Mouse (Mus musculus): Measurements from ENCODE around the gene Ppy.

Gene Ppy

GRCm38 (mm10) chr11:102096887-102097391 is 4.2 kb downstream of the Ppy start:
- in situ Hi-C loops (cut with MboI; ENCODE audit: low pct_unique_long_range_greater_than_20kb in 1 of 2, low sequenced_read_pairs in 2 of 2, unreplicated experiment in 1 of 2) = no loop called here

- in situ Hi-C loops (cut with MboI; ENCODE audit: low pct_unique_long_range_greater_than_20kb in 1 of 2, low sequenced_read_pairs in 2 of 2, unreplicated experiment in 1 of 2) = no loop called here
Observed at GRCm38 (mm10) chr11:102096446-102096845, 4.7 kb downstream of the Ppy start.

DNA sequence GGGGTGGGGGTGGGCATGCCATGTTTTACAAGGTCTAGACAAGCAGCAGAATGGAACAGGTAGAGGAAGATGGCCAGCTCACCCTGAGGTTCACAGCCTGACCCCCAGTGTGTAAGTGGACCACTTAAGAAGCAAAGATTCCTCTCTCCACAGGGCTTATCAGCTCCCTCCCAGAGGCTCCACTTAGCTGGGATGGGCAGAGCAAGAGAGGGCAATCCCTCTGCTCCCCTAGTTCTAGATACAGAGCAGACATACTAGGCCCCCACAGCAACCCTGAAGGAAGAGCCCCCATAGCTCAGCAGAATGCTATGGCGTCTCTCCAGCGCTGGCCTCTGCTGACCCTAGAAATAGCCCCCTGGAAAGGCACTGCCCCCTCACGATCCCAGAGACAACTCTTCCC is 5.4 kb downstream of the Ppy start:
- in situ Hi-C loops (cut with MboI; ENCODE audit: low pct_unique_long_range_greater_than_20kb in 1 of 2, low sequenced_read_pairs in 2 of 2, unreplicated experiment in 1 of 2) = no loop called here

DNA sequence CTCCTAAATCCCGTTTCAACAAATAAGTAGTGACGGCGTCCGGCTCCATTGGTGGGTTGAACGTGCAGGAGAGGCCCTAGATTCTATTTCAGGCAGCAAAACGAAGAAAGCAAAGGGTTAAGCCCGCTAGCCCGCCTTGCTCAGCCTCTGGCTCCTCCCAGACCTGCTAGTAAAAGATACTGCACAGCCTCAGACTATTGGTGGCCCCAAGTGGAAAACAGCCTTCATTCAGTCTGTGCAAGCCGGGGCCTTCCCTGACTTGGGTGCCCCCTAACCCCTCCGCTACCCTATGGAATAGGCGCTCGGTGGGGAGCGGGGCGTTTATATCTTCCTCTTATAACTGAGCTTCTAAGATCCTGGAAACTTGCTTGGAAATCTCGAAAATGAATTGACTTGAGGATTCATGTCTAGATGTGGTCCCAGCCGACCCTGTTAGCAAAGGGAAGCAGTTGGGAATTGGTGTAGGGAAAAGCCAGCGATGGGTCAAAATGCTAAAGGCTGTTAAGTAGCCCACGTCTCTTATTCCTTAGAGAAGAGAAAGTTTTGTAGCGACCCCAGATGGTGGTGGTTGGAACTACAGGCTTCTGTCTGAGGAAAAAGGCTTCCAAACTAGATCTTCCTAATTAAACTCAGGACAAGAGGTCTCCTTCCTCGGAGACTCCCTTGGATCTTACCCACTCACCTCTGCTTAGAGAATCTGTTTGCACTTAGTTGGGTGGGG is 11.9 kb downstream of the Ppy start:
- in situ Hi-C loops (cut with MboI; ENCODE audit: low pct_unique_long_range_greater_than_20kb in 1 of 2, low sequenced_read_pairs in 2 of 2, unreplicated experiment in 1 of 2) = no loop called here

DNA sequence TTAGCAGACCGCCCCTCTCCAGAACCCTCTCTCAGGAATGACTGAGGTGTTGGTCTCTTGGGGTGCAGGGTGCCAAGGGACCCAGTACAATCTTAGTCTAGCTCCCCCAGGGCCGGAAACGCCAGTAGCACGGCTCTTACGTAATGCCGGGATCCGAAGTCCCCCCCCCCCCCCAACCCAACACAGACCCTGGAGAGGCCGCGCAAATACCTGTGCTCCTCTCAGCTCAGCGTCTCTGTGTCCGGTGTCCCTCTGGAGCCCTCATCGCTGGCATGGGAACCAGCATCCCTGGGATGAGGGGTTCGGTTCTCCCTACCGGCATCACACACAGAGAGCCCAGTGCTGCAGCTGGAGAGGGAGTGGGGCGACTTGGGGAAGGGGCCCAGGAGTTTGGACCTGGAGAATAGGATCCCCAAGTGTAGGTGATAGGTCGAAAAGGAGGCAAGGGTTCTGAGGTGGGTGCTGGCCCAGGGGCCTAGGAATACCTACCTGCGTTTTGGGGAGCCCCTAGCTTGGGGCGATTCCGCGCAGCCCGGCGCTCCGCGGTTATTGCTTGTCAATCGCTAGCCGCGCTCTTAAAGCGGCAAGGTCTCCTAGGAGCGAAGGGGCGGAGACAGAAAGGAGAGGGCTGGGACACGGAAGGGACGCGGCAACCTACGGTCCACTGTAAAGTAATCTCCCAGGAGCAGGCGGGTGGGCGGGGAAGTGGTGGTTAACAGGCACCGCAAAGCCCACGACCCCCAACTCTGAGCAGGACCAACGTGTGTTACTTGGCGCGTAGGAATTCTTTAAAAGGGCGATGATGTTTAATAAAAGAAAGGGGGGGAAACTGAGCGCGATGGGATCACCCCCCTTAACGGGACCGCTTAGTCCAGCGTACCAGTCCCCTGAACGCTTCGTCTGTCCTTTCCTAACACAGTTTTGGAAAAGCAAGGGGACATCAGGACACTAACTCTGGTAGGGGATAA is 12.9 kb downstream of the Ppy start, which contains the start of gene Mpp2:
Gene Mpp2 (minus strand): TSS at position 585 of the 968 bp plus-strand sequence.
- in situ Hi-C loops (cut with MboI; ENCODE audit: low pct_unique_long_range_greater_than_20kb in 1 of 2, low sequenced_read_pairs in 2 of 2, unreplicated experiment in 1 of 2) = no loop called here

DNA sequence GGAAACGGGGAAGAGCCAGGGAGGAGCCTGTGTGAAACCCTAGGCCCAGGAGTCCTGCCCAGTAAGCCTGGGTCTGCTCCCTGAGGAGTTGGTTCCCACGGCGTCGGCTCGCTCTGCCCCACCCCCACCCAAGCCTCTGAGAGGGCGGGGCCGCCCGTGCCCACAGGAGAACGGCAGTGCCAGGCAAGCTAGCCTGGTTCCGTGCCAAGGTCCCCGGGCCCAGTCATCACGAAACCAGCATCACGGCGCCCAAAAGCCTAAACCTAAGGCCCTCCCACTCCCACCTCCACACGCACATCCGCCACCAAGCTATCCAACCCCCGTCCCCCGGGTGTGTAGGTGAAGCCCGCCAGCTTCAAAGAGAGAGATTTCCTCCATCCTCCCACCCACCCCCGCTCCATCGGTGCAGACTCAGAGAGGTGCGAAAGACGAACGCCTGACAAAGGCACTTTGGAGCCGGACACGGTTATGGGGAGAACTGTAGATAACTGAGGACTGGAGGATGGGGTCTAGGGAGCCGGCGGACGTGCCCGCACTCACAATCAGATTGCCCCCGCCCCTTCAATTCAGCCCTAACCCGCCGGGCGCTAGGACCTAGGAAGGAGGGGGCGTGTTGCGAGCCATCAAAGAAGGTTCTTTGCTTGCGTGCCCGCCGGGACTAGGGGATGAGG is 13.9 kb downstream of the Ppy start:
- in situ Hi-C loops (cut with MboI; ENCODE audit: low pct_unique_long_range_greater_than_20kb in 1 of 2, low sequenced_read_pairs in 2 of 2, unreplicated experiment in 1 of 2) = no loop called here

GRCm38 (mm10) chr11:102086331-102086730 is 14.8 kb downstream of the Ppy start:
- in situ Hi-C loops (cut with MboI; ENCODE audit: low pct_unique_long_range_greater_than_20kb in 1 of 2, low sequenced_read_pairs in 2 of 2, unreplicated experiment in 1 of 2) = no loop called here

GRCm38 (mm10) chr11:102084159-102084558 is 17.0 kb downstream of the Ppy start:
- in situ Hi-C loops (cut with MboI; ENCODE audit: low pct_unique_long_range_greater_than_20kb in 1 of 2, low sequenced_read_pairs in 2 of 2, unreplicated experiment in 1 of 2) = no loop called here

- in situ Hi-C loops (cut with MboI; ENCODE audit: low pct_unique_long_range_greater_than_20kb in 1 of 2, low sequenced_read_pairs in 2 of 2, unreplicated experiment in 1 of 2) = no loop called here
Observed at GRCm38 (mm10) chr11:102083193-102083592, 17.9 kb downstream of the Ppy start.

DNA sequence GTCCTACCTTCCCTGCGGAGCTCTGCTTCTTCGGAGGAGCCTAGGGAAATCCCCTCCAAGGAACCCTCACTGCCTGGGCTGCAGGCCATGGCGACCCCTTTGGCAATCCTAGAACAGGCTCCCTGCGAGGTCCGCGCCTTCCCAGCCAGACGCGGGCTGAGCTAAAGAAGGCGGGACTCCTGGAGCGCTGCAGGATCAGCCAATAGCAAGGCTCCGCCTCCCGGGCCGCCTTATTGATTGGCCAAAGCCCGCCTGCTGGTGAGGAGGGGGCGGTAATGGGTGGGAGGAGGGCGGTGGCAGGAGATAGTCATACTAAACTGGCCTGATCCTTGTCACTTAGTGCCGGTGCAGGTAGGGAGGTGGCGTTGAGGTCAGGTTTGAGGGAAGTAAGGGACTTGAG is 18.8 kb downstream of the Ppy start:
- in situ Hi-C loops (cut with MboI; ENCODE audit: low pct_unique_long_range_greater_than_20kb in 1 of 2, low sequenced_read_pairs in 2 of 2, unreplicated experiment in 1 of 2) = no loop called here

- in situ Hi-C loops (cut with MboI; ENCODE audit: low pct_unique_long_range_greater_than_20kb in 1 of 2, low sequenced_read_pairs in 2 of 2, unreplicated experiment in 1 of 2) = no loop called here
Observed at GRCm38 (mm10) chr11:102073722-102074121, 27.4 kb downstream of the Ppy start.

DNA sequence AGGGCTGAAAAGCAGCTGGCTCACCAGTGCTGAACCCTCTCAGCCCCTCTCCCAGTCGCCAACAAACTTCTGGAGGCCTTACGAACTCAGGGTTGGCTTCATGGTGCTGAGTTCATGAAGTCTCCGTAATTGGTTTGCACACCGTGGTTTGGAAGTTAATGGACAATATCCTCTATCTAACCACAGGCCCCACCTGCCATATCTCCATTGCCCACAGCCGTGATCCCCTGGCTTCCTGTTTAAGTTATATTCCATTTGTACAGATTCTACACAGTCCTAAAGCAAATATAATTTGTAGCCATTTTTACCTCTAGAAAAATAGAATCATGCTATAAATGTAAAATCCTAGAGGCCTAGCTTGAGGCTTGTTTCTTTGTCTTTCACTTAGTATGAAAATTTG is 28.4 kb downstream of the Ppy start:
- in situ Hi-C loops (cut with MboI; ENCODE audit: low pct_unique_long_range_greater_than_20kb in 1 of 2, low sequenced_read_pairs in 2 of 2, unreplicated experiment in 1 of 2) = no loop called here

- in situ Hi-C loops (cut with MboI; ENCODE audit: low pct_unique_long_range_greater_than_20kb in 1 of 2, low sequenced_read_pairs in 2 of 2, unreplicated experiment in 1 of 2) = no loop called here
Observed at GRCm38 (mm10) chr11:102070426-102070825, 30.7 kb downstream of the Ppy start.

DNA sequence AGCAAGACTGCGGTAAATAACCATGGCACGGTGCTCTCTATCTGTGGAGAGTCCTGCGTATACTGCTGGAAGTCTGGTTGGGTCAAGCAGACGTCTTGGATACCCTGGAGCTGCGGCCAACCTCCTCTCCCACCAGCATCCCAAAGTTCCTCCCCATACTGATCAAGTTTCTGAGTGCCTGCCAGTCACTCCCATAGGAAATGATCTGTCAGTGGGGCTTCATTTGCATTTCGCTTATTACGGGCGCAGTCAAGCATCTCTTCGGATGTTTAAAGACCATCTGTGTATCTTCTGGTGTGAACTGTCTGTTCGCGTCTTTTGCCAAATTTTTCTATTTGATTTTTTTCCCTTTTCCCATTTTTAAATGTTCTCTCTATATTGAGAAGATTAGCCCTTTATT is 31.5 kb downstream of the Ppy start:
- in situ Hi-C loops (cut with MboI; ENCODE audit: low pct_unique_long_range_greater_than_20kb in 1 of 2, low sequenced_read_pairs in 2 of 2, unreplicated experiment in 1 of 2) = loop anchor here in 1 of 2 experiments (10.0 kb wide), 1 partner anchor 75 kb away; the partner anchor contains the start of gene Nags

GRCm38 (mm10) chr11:102068969-102069368 is 32.1 kb downstream of the Ppy start:
- in situ Hi-C loops (cut with MboI; ENCODE audit: low pct_unique_long_range_greater_than_20kb in 1 of 2, low sequenced_read_pairs in 2 of 2, unreplicated experiment in 1 of 2) = loop anchor here in 1 of 2 experiments (10.0 kb wide), 1 partner anchor 76 kb away; the partner anchor contains the start of gene Nags

GRCm38 (mm10) chr11:102063076-102063475 is 38.0 kb downstream of the Ppy start:
- in situ Hi-C loops (cut with MboI; ENCODE audit: low pct_unique_long_range_greater_than_20kb in 1 of 2, low sequenced_read_pairs in 2 of 2, unreplicated experiment in 1 of 2) = loop anchor here in 1 of 2 experiments (10.0 kb wide), 1 partner anchor 82 kb away; the partner anchor contains the start of gene Nags

DNA sequence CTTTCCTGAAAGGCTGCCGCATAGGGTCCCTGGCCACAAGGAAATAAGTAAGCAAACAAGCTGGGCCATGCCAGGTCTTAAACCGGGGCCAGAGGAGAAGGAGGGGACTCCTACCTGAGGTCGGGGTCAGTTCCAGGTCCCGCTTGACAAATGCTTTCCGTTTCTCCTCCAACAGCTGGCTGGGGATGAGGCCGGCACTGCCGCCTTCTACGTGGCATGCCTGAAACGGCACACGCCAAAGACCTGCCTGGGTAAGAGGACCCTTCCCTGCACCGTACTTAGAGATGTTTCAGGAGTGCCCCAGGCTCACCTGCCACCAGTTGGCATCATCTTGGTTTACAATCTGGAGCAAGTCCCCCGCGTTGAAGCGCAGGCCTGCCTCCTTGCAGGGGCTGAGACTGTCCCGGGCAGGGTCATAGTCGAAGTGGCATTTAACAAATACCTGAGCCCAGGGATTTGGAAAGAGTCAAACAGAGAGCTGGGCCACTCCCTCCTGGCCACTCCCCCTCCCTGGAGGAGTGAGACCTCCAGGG is 39.1 kb downstream of the Ppy start:
- in situ Hi-C loops (cut with MboI; ENCODE audit: low pct_unique_long_range_greater_than_20kb in 1 of 2, low sequenced_read_pairs in 2 of 2, unreplicated experiment in 1 of 2) = loop anchor here in 1 of 2 experiments (10.0 kb wide), 1 partner anchor 83 kb away; the partner anchor contains the start of gene Nags
